8 mouse cellular contexts compared by ENCODE assay signal in the genomic region with DNA sequence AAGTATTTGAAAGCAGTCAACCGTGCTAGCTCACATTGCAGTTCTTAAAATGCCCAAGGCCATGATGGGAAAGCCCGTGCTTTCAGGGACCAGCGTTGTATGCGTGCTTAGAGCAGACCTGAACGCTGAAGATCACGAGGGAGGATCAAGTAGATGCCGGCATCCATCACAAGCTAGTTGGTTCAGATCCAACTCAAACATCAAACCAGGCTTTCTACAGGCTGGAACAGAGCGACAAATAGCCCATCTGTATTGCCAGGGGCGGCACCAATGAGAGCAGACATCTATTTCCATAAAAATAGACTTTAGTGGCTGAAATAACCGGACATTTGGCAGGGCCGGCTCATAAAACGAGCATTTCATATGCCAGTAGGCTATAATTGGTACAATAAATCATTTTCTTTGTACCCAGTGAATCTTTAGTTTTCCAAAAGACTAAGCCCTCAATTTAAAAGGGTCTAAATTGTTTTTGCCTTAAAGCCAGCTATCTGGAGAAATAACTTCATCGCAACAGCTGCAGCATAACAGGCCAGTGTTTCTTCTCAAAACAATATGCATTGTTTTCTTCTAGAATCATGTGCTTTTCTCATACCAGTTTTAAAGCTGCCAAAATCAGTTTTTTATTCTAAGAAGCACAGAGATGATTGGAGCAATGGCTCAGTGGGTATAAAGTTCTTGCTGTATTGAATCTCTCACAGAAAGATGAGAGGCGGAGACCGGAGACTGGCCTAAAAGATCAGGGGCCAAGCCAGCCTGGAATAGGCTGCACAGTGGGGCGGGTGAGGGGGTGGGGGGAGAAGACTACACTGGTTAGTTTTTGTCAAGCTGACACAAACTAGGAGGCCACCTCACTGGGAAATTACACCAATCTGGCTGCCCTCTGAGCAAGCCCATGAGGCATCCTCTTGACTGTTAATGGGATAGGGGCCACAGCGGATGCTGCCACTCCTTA. TPM values are rescaled to one million over a fixed set of nuclear protein-coding genes. Genes with fewer than 3 reads are reported as not detected.
DNase-seq lines count a peak whose midpoint lies in the region; ATAC-seq lines count a peak whose summit lies in the region.

No protein-coding gene starts in this region.

- no peak overlapping the region for H3K9ac ChIP-seq in kidney, embryonic 16.5 days (replicated peaks; ENCODE audit: low read length)
- no peak overlapping the region for H3K9ac ChIP-seq in heart, embryonic 16.5 days (ENCODE audit: low read length)
- H3K9ac ChIP-seq in limb, embryonic 12.5 days (replicated peaks) = no peak overlapping the region
- H3K9ac ChIP-seq in neural tube, embryonic 15.5 days (replicated peaks) = 0 out of 2 replicates have a peak overlapping the region, but pooled peaks have one; percentile 11

- no peak for DNase-seq in kidney, adult 9 months
- DNase-seq in gastrocnemius, postnatal 36 days = no peak

- no peaks in the 10 kb centered on the region for H3K9me3 ChIP-seq in kidney, embryonic 16.5 days (ENCODE audit: low read length)
- H3K9me3 ChIP-seq in heart, embryonic 16.5 days (replicated peaks; ENCODE audit: control insufficient read depth, low read length) = no peaks in the 10 kb centered on the region
- H3K9me3 ChIP-seq in limb, embryonic 12.5 days = no peaks in the 10 kb centered on the region
- no peaks in the 10 kb centered on the region for H3K9me3 ChIP-seq in neural tube, embryonic 15.5 days (replicated peaks)

- H3K4me1 ChIP-seq in kidney, embryonic 16.5 days (ENCODE audit: insufficient read depth, low read length) = 0 out of 2 replicates have a peak, but pooled peaks cover 6% of the 10 kb centered on the region
- H3K4me1 ChIP-seq in brown adipose tissue, adult 24 weeks (ENCODE audit: control insufficient read depth, insufficient read depth, insufficient read length, low read length) = no peaks in the 10 kb centered on the region
- no peaks in the 10 kb centered on the region for H3K4me1 ChIP-seq in heart, embryonic 16.5 days (ENCODE audit: control insufficient read depth, insufficient read depth, low read length)
- H3K4me1 ChIP-seq in limb, embryonic 12.5 days (replicated peaks) = no peaks in the 10 kb centered on the region; the same call in 1 of the 2 replicates
- peaks cover 17% of the 10 kb centered on the region for H3K4me1 ChIP-seq in neural tube, embryonic 15.5 days

- peak; percentile 64 for ATAC-seq in kidney, embryonic 16.5 days (ENCODE audit: low FRiP score, low TSS enrichment)
- 0 out of 2 replicates have a peak, but pooled peaks have one; percentile 6 for ATAC-seq in heart, embryonic 16.5 days (replicated peaks; ENCODE audit: extremely low read depth, insufficient read depth, low FRiP score)
- ATAC-seq in limb, embryonic 12.5 days (ENCODE audit: insufficient number of reproducible peaks, insufficient read depth, low FRiP score, low TSS enrichment, low read depth) = no peak; the same call in 1 of the 2 replicates
- ATAC-seq in neural tube, embryonic 15.5 days (ENCODE audit: low FRiP score) = peak; percentile 66
- no peak for ATAC-seq in erythroblast, adult 5-6 weeks (replicated peaks; ENCODE audit: low FRiP score, poor library complexity, severe bottlenecking)

- WGBS in kidney, embryonic 16.5 days = 36% methylated on average over 17 of the region's 17 CpGs
- WGBS in heart, embryonic 16.5 days = 61% methylated on average over 17 of the region's 17 CpGs
- 54% methylated on average over 17 of the region's 17 CpGs for WGBS in limb, embryonic 12.5 days
- WGBS in neural tube, embryonic 15.5 days = 15% methylated on average over 17 of the region's 17 CpGs

- H3K4me3 ChIP-seq in kidney, embryonic 16.5 days (ENCODE audit: low read length) = peak overlapping the region; percentile 34
- peak overlapping the region; percentile 17; the same call in 1 of the 2 replicates for H3K4me3 ChIP-seq in brown adipose tissue, adult 24 weeks (ENCODE audit: insufficient read depth, low read depth, low read length)
- H3K4me3 ChIP-seq in heart, embryonic 16.5 days (ENCODE audit: low read length) = peak overlapping the region; percentile 28
- H3K4me3 ChIP-seq in limb, embryonic 12.5 days (replicated peaks) = peak overlapping the region; percentile 7; the same call in 1 of the 2 replicates
- H3K4me3 ChIP-seq in neural tube, embryonic 15.5 days (replicated peaks) = peak overlapping the region; percentile 32

- peak overlapping the region; percentile 0; the same call in 1 of the 2 replicates for H3K27ac ChIP-seq in kidney, embryonic 16.5 days (ENCODE audit: low read length)
- no peak overlapping the region for H3K27ac ChIP-seq in brown adipose tissue, adult 24 weeks (replicated peaks; ENCODE audit: low read depth, low read length)
- H3K27ac ChIP-seq in heart, embryonic 16.5 days (ENCODE audit: low read length) = no peak overlapping the region
- no peak overlapping the region; the same call in 1 of the 2 replicates for H3K27ac ChIP-seq in limb, embryonic 12.5 days
- peak overlapping the region; percentile 62 for H3K27ac ChIP-seq in neural tube, embryonic 15.5 days (replicated peaks)

- peak overlapping the region; percentile 52 for H3K4me2 ChIP-seq in kidney, embryonic 16.5 days (replicated peaks; ENCODE audit: low read depth, low read length)
- H3K4me2 ChIP-seq in heart, embryonic 16.5 days (ENCODE audit: low read depth, low read length) = peak overlapping the region; percentile 55
- H3K4me2 ChIP-seq in limb, embryonic 12.5 days = peak overlapping the region; percentile 42
- peak overlapping the region; percentile 62 for H3K4me2 ChIP-seq in neural tube, embryonic 15.5 days

- intact Hi-C loops in gastrocnemius, postnatal 36 days (cut with DNase I) = loop anchor here (2.0 kb wide), 1 partner anchor 466 kb away; no protein-coding TSS in a partner anchor

- H3K27me3 ChIP-seq in kidney, embryonic 16.5 days (ENCODE audit: insufficient read depth, low read length) = no peaks in the 10 kb centered on the region
- H3K27me3 ChIP-seq in heart, embryonic 16.5 days (ENCODE audit: control insufficient read depth, insufficient read depth, low read length) = no peaks in the 10 kb centered on the region; the same call in 1 of the 2 replicates
- H3K27me3 ChIP-seq in limb, embryonic 12.5 days = peaks cover 10% of the 10 kb centered on the region; the same call in 1 of the 2 replicates
- H3K27me3 ChIP-seq in neural tube, embryonic 15.5 days (replicated peaks) = no peaks in the 10 kb centered on the region

- no peaks in the 10 kb centered on the region for H3K36me3 ChIP-seq in kidney, embryonic 16.5 days (ENCODE audit: insufficient read depth, low read length)
- H3K36me3 ChIP-seq in heart, embryonic 16.5 days (ENCODE audit: control insufficient read depth, insufficient read depth) = no peaks in the 10 kb centered on the region
- H3K36me3 ChIP-seq in limb, embryonic 12.5 days = no peaks in the 10 kb centered on the region
- no peaks in the 10 kb centered on the region for H3K36me3 ChIP-seq in neural tube, embryonic 15.5 days

RNA-seq across cellular contexts. Expression of a gene that starts 14.9 kb away (rescaled TPM):
- 5.3 and 5.5 TPM in 2 replicates for polyA plus RNA-seq in kidney, embryonic 16.5 days (2015; fragmentation: Nextera tagmentation; extraction: Ambion mirVana)
- 1.0 and 3.7 TPM in 2 replicates for polyA plus RNA-seq in brown adipose tissue, adult 24 weeks (2012; ENCODE audit: insufficient read depth, insufficient read length, missing spikeins)
- 3.1 and 3.2 TPM in 2 replicates for polyA plus RNA-seq in heart, embryonic 16.5 days (2015; fragmentation: Nextera tagmentation; extraction: Ambion mirVana)
- 3.5 and 3.7 TPM in 2 replicates for polyA plus RNA-seq in limb, embryonic 12.5 days (2016; fragmentation: Nextera tagmentation; extraction: Ambion mirVana)
- 11.6 and 13.8 TPM in 2 replicates for polyA plus RNA-seq in neural tube, embryonic 15.5 days (2015; fragmentation: Nextera tagmentation; extraction: Ambion mirVana)
- total RNA-seq in erythroblast, adult 5-6 weeks (2015; ENCODE audit: low replicate concordance) = 1.7 and 4.0 TPM in 2 replicates
- total RNA-seq in erythroblast, adult 5-6 weeks (2017; ENCODE audit: low replicate concordance) = 1.2 and 2.0 TPM in 2 replicates
- total RNA-seq in gastrocnemius, postnatal 36 days (2021) = 1 to 10 TPM; 1.6 TPM

Comparison
In these comparisons a context has a peak if more than half of its experiments do, and no peak if none do; other contexts are left out.
1. ATAC-seq: peak in kidney, embryonic 16.5 days (single experiment), heart, embryonic 16.5 days (single experiment) and neural tube, embryonic 15.5 days (single experiment); none in limb, embryonic 12.5 days (single experiment) and erythroblast, adult 5-6 weeks (single experiment).
2. H3K27ac ChIP-seq: peak in kidney, embryonic 16.5 days (single experiment) and neural tube, embryonic 15.5 days (single experiment); none in brown adipose tissue, adult 24 weeks (single experiment), heart, embryonic 16.5 days (single experiment) and limb, embryonic 12.5 days (single experiment).
3. Peak in every context shown above with its lines, with median percentiles within 50 percentile points of each other: H3K4me2 ChIP-seq and H3K4me3 ChIP-seq.